ENCODE assay signal across 16 mouse cellular contexts in genomic region chr10:81399296-81399695, GRCm38 (mm10). TPM values are rescaled to one million over a fixed set of nuclear protein-coding genes. Genes with fewer than 3 reads are reported as not detected.
DNase-seq lines count a peak whose midpoint lies in the region; ATAC-seq lines count a peak whose summit lies in the region.
"Had no signal": no experiment of that assay in that cellular context is flagged by ENCODE, and none has a peak within 500 bp of the region (broad histone marks: within the 10 kb centered on the region; RNA-seq: fewer than 3 reads in every experiment).

No protein-coding gene starts in this region.

- H3K27ac ChIP-seq in midbrain, embryonic 10.5 days (replicated peaks) = peak overlapping the region; percentile 90
- H3K27ac ChIP-seq in midbrain, embryonic 13.5 days = no peak overlapping the region
- H3K27ac ChIP-seq in forebrain, embryonic 15.5 days (replicated peaks) = no peak overlapping the region
- H3K27ac ChIP-seq: macrophage had no signal

- WGBS in midbrain, embryonic 10.5 days = 66% methylated on average over 5 of the region's 5 CpGs
- WGBS in midbrain, embryonic 13.5 days = 60% methylated on average over 5 of the region's 5 CpGs
- 71% methylated on average over 5 of the region's 5 CpGs for WGBS in forebrain, embryonic 15.5 days

- no peak overlapping the region for H3K9ac ChIP-seq in midbrain, embryonic 13.5 days (replicated peaks)
- H3K9ac ChIP-seq in forebrain, embryonic 15.5 days (replicated peaks) = no peak overlapping the region

- peaks cover 8% of the 10 kb centered on the region; the same call in 1 of the 2 replicates for H3K36me3 ChIP-seq in midbrain, embryonic 10.5 days
- peaks cover 20% of the 10 kb centered on the region for H3K36me3 ChIP-seq in midbrain, embryonic 13.5 days
- peaks cover 7% of the 10 kb centered on the region; the same call in 1 of the 2 replicates for H3K36me3 ChIP-seq in forebrain, embryonic 15.5 days

- no peak overlapping the region for H3K4me3 ChIP-seq in midbrain, embryonic 10.5 days
- H3K4me3 ChIP-seq in midbrain, embryonic 13.5 days (replicated peaks) = no peak overlapping the region
- no peak overlapping the region for H3K4me3 ChIP-seq in forebrain, embryonic 15.5 days

- no peaks in the 10 kb centered on the region for H3K9me3 ChIP-seq in midbrain, embryonic 10.5 days (replicated peaks)
- no peaks in the 10 kb centered on the region for H3K9me3 ChIP-seq in midbrain, embryonic 13.5 days
- no peaks in the 10 kb centered on the region for H3K9me3 ChIP-seq in forebrain, embryonic 15.5 days

- intact Hi-C loops in heart, postnatal 36 days (cut with DNase I) = no loop called here

- H3K27me3 ChIP-seq in midbrain, embryonic 10.5 days (ENCODE audit: low read depth, poor library complexity, severe bottlenecking) = peaks cover 74% of the 10 kb centered on the region
- H3K27me3 ChIP-seq in midbrain, embryonic 13.5 days = peaks cover 5% of the 10 kb centered on the region; the same call in 1 of the 2 replicates
- peaks cover under 1% of the 10 kb centered on the region; the same call in 1 of the 2 replicates for H3K27me3 ChIP-seq in forebrain, embryonic 15.5 days

- H3K4me1 ChIP-seq in midbrain, embryonic 10.5 days = peaks cover 69% of the 10 kb centered on the region
- H3K4me1 ChIP-seq in midbrain, embryonic 13.5 days (replicated peaks) = peaks cover 59% of the 10 kb centered on the region
- peaks cover 48% of the 10 kb centered on the region for H3K4me1 ChIP-seq in forebrain, embryonic 15.5 days

- no peak for ATAC-seq in midbrain, embryonic 13.5 days
- ATAC-seq in forebrain, embryonic 15.5 days (replicated peaks) = no peak
- ATAC-seq: inflammation-experienced regulatory T-cells, adult 6 months had no signal

- no peak overlapping the region for H3K4me2 ChIP-seq in midbrain, embryonic 13.5 days (replicated peaks)
- H3K4me2 ChIP-seq in forebrain, embryonic 15.5 days (replicated peaks) = 0 out of 2 replicates have a peak overlapping the region, but pooled peaks have one; percentile 43
- H3K4me2 ChIP-seq: liver, embryonic 11.5 days had no signal

- peak; percentile 95 for DNase-seq in heart, adult 11 months
- no peak for DNase-seq in heart, postnatal 36 days
- DNase-seq in midbrain, embryonic 10.5 days (ENCODE audit: low spot score) = no peak
- peak; percentile 38 for DNase-seq in retina, embryonic 14.5 days (ENCODE audit: low spot score)
- DNase-seq in right cerebral cortex, postnatal 36 days (ENCODE audit: low spot score in 2 of 2) = no peak
- DNase-seq: adrenal gland, postnatal 25 days; embryo, embryonic 11 days; gastrocnemius, postnatal 14 days; heart, postnatal 10 days; kidney, postnatal 4 days; lung, adult 2 months had no signal

RNA-seq across cellular contexts. Expression of gene Smim24, which starts 6.4 kb away (rescaled TPM):
- 1 to 10 TPM; 2.2 to 2.4 TPM for total RNA-seq in heart, postnatal 36 days (2021)
- polyA plus RNA-seq in midbrain, embryonic 10.5 days (2016; fragmentation: Nextera tagmentation; extraction: Ambion mirVana) = 1.7 and 2.3 TPM in 2 replicates
- polyA plus RNA-seq in midbrain, embryonic 13.5 days (2015; fragmentation: Nextera tagmentation; extraction: Ambion mirVana) = 1.4 and 1.9 TPM in 2 replicates
- polyA plus RNA-seq in forebrain, embryonic 15.5 days (2015; fragmentation: Nextera tagmentation; extraction: Ambion mirVana) = 1.2 and 1.8 TPM in 2 replicates

RNA-seq across cellular contexts. Expression of gene Gm48552, which starts 10.5 kb away (rescaled TPM):
- total RNA-seq in heart, postnatal 36 days (2021) = under 1 TPM in 1 of 2 experiments, not detected in 1; 0.62 TPM
- 1.7 and 2.9 TPM in 2 replicates for polyA plus RNA-seq in midbrain, embryonic 10.5 days (2016; fragmentation: Nextera tagmentation; extraction: Ambion mirVana)
- 1.2 and 2.1 TPM in 2 replicates for polyA plus RNA-seq in midbrain, embryonic 13.5 days (2015; fragmentation: Nextera tagmentation; extraction: Ambion mirVana)
- 2.9 and 3.1 TPM in 2 replicates for polyA plus RNA-seq in forebrain, embryonic 15.5 days (2015; fragmentation: Nextera tagmentation; extraction: Ambion mirVana)

RNA-seq across cellular contexts. Expression of gene Gm48551, which starts 15.0 kb away (rescaled TPM):
- total RNA-seq in heart, postnatal 36 days (2021) = 1 to 10 TPM; 1.1 to 2.0 TPM
- polyA plus RNA-seq in midbrain, embryonic 10.5 days (2016; fragmentation: Nextera tagmentation; extraction: Ambion mirVana) = 2.9 and 3.4 TPM in 2 replicates
- polyA plus RNA-seq in midbrain, embryonic 13.5 days (2015; fragmentation: Nextera tagmentation; extraction: Ambion mirVana) = 6.9 and 7.2 TPM in 2 replicates
- polyA plus RNA-seq in forebrain, embryonic 15.5 days (2015; fragmentation: Nextera tagmentation; extraction: Ambion mirVana) = 5.4 and 6.6 TPM in 2 replicates

RNA-seq across cellular contexts. Expression of gene Dohh, which starts 15.1 kb away (rescaled TPM):
- total RNA-seq in heart, postnatal 36 days (2021) = 10 to 100 TPM; 50.3 to 52.2 TPM
- polyA plus RNA-seq in midbrain, embryonic 10.5 days (2016; fragmentation: Nextera tagmentation; extraction: Ambion mirVana) = 93.4 and 98.7 TPM in 2 replicates
- 73.5 TPM in 2 replicates for polyA plus RNA-seq in midbrain, embryonic 13.5 days (2015; fragmentation: Nextera tagmentation; extraction: Ambion mirVana)
- polyA plus RNA-seq in forebrain, embryonic 15.5 days (2015; fragmentation: Nextera tagmentation; extraction: Ambion mirVana) = 88.2 and 89.0 TPM in 2 replicates

RNA-seq across cellular contexts. Expression of gene Fzr1, which starts 21.0 kb away (rescaled TPM):
- total RNA-seq in heart, postnatal 36 days (2021) = 10 to 100 TPM; 27.8 to 29.4 TPM
- polyA plus RNA-seq in midbrain, embryonic 10.5 days (2016; fragmentation: Nextera tagmentation; extraction: Ambion mirVana) = 138 and 146 TPM in 2 replicates
- polyA plus RNA-seq in midbrain, embryonic 13.5 days (2015; fragmentation: Nextera tagmentation; extraction: Ambion mirVana) = 127 and 133 TPM in 2 replicates
- polyA plus RNA-seq in forebrain, embryonic 15.5 days (2015; fragmentation: Nextera tagmentation; extraction: Ambion mirVana) = 133 and 135 TPM in 2 replicates

Comparison
In these comparisons a context has a peak if more than half of its experiments do, and no peak if none do; other contexts are left out.
1. DNase-seq: peak in heart, adult 11 months (single experiment) and retina, embryonic 14.5 days (single experiment); none in heart, postnatal 36 days (0 of 2), midbrain, embryonic 10.5 days (single experiment) and right cerebral cortex, postnatal 36 days (0 of 2).